Mouse (Mus musculus) right cerebral cortex, postnatal 36 days (tissue): ENCODE results near the gene Smpd3.
A peak's percentile ranks its signal among the peaks of the same experiment; 100 is the strongest.

Experiments
- DNase-seq, 2 experiments: peaks; one replicate each; pipeline ENCODE4 v3.0.0; 2022; ENCODE audit warnings: low spot score in 2 of 2, mixed read lengths in 1 of 2

Gene Smpd3

DNA sequence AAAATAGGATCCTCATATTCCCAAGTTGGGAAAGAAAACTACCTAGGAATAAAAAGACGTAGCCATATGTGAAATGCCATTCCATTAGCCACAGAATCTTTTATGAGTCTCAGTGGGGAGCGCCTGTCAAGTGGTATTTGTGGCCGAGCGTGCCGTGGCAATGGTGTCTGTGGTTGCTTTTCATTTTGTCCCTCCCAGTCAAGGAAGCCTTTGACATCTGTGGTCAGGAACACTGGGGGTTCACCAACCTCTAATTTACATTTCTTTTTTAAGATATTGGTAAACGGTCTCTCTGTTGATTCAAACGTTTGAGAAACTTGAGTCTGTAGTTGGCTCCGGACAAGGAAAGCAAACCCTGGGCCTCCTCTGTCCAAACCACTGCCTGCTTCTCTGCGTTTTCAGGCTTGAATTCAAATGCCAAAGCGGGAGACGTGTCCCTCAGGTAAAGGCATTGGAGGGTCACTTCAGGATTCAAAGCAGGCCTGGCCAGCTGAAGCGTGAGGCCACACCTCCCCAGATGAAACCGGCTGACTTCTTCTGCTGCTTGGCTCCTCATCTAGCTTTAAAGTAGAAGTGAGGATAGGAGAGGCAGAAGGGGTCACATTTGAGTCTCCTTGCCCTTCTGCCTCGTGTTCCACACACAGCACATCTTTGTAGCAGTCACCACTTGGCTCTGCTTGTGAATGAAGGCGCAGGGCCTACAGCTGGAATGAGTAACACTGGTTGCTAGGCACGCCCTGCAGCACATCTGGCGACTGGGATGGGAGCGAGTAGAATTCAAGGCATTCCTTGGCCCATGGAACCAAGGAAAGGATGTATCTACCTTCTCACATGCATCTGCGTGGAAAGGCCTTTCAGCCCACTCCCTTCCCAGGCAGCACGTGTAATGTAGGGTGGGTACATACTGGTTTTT is 45.0 kb downstream of the Smpd3 start:
- DNase-seq, result no peak

DNA sequence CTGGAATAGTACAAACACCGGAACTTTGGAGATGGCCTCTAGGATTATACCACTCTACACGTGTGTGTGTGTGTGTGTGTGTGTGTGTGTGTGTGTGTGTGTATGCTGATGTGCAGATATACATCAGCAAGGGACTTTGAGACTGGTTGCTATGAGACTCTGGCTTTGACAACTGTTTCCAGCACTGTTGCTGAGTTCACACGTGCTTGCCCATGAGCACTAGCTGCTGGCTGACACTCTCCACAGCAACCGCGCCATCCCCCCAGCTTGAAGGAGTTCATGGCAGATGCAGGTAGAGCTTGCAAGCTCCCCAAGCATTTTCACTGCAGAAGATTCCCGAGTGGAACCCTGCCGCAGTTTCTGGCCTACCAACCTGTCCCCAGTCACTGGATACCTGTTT is 48.3 kb downstream of the Smpd3 start:
- DNase-seq, result no peak

DNA sequence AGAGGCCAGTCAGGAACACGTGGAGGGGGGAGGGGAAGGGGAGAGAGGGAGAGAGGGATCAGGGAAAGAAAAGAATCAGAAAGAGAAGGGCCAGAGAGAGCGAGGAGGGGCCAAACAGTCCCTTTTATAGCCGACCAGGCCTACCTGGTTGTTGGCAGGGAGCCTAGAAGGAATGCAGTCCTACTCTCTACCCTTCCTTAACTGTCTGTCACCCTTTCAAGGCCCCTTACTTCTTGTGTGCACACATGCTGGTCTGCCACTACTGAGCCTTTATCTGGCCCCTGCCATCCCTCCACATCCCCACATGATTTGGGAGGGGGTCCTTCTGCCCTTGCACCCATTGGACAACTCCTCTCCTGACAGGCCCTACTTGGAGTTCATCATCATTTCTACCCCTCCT is 49.1 kb downstream of the Smpd3 start:
- no peak for DNase-seq

DNA sequence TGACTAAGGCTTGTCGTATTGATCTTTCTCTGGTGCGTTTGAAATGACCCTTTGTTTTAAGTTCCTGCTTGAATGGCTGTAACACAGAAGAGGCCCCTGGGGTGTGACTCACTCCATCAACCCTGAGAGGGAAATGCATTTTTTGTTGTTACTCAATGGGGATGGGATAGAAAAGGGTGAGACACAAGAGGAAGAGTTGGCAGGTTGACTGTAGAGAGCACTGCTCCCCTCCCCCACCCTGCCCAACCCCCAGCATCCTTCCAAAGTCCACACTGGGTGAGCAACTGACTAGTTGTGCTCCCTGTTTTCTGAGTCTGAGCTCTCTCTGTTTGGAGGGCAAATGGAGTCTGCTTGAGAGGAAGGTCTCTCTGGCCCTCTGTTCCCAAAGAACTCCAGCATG is 50.3 kb downstream of the Smpd3 start:
- no peak for DNase-seq

DNA sequence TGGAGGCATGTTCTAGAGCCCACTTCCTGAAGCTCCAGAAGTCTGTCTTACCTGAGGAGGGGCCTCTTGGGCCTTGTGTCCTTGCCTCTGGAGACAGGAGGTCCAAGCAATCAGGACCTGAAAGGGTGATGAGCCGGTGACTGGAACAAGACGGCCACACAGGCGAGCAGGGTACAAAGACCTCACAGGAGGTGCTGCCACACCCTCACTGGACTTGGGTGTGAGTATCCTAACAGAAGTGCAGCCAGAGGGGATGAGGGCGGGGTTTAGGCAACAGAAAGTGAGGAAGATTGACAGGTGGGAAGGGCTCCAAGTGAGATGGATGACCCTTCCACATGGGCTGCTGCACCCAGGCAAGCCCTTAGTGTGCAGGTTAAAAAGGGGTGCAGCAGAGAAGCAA is 56.9 kb downstream of the Smpd3 start:
- no peak for DNase-seq

DNA sequence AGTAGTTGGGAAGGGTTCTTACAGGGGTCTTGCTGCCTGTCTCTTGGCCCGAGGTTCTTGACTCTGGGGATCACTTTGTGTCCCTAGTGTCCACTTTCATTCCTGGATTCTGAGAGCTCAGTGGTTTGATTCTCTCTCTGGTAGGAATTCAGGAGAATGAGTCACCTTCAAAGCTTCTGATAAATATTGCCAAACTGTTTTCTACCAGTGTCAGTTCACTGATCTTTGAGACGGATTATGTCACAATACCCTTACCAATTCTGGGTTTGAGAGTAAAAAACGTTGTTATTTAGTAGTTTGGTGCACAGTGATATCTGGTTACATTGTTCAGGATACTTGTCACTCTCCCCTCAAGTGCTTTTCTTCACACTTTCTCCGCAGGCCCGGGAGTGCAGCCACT is 57.6 kb downstream of the Smpd3 start:
- no peak for DNase-seq

DNA sequence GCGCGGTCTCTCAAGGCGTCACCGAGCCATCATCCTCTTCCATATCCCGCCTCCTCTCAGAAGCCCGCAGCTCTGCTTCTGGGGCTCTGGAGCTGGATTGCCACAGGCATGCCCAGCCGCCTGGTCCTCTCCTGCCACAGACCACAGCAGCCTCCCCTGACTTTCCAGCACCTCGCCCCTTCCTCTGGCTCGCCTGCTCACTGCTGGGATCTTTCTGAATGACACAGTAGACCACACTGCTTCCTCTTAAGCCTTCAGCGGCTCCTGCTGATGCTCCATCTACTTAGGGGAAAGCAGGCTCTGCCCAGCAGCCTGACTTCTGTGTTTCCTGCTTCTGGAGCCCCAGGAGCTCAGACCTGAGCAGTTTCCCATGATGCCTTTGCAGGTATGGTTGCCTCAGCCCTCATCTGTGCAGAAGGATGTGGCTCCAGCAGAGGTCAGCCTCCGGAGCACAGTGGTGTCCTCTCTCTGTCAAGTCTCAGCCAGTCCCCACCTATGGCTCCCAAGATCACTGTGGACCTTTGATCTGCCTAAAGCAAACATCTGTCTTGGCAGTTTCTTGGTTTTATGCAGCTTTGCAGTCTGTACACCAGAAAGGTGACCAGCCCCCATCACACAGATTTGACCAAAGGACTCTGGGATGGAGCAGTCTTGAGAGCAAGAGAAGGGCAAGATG is 59.3 kb downstream of the Smpd3 start:
- no peak for DNase-seq

DNA sequence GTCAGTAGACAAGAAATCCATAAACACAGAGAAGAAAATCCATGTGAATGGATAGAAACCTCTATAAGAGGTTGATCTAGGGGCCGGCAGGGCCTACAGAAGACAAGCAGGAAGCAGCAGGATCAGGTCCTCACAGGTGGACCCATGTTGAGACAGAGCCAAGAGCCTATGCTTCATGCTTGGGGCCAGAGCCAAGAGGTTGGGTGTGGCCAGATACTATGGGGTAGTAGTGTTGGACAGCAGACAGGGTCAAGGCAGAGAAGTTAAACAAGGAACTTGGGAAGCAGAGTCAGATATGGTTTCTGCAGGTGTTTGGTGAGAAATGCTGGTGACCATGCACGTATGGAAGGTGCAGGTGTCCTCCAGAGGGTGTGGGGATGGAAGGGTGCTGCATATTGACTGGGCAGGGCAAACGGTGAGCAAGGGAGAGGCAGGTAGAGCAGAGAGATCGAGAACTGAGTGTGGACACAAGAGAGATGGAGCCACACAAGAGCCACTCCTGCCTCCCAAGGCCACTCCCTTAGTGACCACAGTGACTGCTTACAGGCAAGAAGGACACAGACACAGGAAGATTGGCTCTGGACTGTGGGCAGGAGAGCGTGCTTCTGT is 61.0 kb downstream of the Smpd3 start:
- no peak for DNase-seq

DNA sequence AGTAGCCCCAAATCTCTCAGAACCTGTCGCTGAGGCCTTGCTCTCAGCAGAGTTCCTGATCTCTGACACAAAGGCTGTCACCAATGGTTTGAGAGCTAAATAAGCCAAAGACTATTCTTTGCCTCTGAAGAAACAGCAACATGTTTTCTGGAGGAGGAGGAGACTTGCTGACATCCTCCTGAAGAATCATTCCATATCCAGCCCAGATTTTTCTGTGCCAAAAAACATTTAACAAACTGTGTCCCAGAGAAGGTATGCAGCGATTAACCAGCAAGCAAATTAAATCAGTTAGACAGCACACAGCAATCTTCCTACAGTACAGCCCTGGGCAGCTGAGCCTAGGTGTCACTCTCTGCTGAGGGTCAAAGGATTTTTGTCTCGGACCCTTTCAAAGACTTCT is 64.3 kb downstream of the Smpd3 start:
- no peak for DNase-seq

DNA sequence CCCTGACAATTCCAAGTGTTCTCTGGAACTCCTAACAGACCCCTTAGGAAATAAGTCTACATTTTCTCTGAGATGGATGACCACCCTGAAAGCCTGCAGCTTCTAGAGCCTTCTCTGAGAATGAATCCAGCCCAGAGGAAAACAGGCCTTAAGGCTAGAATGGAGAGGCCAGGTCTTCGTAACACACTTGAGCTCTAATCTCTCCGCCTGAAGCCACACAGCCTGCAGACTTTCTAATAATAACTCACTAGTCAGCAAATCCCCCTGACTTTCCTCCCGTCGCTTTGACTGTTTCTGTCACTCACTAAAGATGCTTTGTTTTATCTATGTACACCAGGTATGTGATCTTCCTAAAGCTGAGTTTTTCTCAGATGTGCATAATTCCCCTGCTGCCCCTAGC is 66.4 kb downstream of the Smpd3 start:
- DNase-seq, result no peak

DNA sequence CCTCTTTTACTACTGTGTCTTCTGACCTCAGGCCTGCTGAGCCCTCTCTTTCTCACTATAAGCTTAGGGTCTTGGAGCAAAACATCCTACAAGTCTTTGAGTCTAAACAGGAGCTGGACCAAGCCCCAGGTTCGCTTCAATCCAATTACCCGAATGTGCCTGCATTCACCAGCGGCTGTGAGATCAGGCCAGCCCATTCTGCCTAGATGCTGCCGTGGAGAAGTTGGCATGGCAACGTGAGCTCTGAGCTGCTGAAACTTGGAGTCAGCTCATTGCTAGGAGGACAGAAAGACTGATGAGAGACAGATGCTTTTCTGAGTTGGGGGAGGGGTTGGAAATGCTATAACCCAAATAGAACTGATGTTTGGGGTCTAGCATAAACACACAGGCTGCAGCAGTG is 67.0 kb downstream of the Smpd3 start:
- DNase-seq, result peak; percentile 61 to 77

DNA sequence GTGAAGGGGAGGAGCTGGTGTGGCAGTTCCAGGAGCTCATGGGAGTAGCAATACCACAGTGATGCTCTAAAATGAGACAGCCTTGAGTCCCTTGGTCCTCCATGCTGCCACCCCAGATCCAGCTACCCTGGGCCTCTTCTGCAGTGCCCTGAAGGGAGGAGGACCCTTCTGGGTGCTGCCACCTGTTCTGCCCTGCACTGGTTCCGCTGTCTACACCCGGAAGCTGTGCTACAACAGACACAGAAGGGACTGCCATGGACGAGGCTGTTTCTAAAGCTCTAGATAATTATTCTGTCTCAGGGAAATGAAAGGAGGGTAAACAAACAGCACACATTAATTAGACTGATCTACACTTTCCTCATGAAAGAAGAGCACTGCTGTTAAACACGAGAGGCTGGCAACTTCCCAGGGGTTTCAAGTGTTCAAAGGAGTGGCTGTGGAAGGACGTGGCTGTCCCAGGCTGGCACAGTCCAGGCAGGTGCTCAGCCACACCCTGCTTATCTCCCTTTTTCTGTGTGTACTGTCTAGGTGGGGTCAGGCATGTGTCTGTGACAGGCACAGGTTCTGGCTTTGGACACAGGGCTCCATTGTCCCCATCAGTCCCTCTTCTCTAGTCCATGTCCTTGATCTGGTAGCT is 69.0 kb downstream of the Smpd3 start:
- no peak for DNase-seq

DNA sequence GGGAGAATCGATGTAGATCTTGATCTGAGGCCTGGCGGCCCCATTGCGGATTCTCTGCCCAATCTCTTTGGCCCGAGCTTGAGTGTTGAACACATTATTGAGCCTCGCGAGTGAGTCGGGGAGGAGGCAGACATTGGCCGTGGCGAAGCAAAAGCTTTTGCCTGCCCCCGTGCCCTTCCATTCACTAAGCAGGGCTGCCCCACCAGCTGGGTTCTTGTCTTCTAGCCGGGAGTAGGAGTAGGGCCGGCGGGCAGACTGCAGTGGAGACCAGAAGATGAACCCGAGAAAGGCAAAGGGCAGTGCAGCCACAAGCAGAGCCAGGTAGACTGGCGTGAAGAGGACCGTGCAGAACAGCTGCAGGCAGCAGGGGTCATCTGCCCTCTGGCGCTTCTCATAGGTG is 72.4 kb downstream of the Smpd3 start:
- no peak for DNase-seq

DNA sequence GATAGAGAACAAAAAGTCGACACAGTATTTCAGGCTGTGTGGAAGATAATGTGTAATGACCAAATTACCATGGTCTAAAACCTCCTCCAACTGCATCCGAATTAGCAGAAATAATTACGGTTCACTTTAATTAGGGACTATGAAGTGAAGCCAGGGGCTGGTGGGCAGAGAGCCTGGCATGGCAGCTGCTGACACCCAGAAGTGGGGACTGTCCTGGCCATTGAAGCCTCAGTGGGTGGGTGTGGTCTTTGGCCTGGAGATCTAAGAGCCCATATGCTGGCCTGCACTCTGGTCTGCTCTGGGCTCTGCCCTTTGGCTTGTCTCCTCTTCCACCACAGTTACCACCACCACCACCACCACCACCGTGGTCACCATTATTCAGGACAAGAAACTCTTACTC is 73.9 kb downstream of the Smpd3 start:
- no peak for DNase-seq

DNA sequence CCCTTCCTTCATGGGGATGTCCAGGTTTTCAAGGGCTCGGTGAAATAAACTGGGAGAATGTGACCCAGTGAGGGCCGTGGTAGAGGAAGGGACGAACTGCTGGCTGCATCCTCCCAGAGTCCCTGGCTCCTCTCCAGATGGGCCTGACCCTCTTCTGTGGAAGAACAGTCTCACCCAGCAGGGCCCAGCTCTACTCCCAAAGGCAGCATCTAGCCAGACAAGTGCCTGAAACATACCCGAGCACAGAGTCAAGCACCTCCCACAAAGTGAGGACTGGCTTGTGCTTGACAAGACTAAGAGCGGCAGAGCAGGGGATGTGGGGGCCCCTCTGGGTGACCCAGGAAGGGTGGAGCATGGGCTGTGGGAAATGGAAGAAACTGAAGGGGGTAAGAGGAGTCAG is 75.4 kb downstream of the Smpd3 start:
- no peak for DNase-seq

DNA sequence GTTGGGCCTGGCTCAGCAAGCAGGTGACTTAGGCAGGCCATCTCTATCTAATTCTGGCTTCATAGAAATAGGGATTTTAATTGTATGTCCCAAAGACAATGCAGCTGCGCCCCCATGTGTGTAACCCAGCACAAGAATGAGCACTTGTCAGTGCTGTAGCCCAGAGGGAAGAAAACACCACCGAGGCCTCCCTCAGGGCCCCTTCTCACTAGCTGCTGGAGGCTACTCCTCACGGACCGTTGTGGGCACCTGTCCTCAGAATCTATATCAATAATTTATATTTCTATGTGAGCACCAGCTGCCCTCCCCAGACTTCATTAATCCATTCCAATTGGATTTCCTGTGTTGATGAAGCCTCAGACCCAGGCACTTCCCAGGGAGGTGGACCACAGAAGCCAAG is 76.9 kb downstream of the Smpd3 start:
- DNase-seq, result no peak

DNA sequence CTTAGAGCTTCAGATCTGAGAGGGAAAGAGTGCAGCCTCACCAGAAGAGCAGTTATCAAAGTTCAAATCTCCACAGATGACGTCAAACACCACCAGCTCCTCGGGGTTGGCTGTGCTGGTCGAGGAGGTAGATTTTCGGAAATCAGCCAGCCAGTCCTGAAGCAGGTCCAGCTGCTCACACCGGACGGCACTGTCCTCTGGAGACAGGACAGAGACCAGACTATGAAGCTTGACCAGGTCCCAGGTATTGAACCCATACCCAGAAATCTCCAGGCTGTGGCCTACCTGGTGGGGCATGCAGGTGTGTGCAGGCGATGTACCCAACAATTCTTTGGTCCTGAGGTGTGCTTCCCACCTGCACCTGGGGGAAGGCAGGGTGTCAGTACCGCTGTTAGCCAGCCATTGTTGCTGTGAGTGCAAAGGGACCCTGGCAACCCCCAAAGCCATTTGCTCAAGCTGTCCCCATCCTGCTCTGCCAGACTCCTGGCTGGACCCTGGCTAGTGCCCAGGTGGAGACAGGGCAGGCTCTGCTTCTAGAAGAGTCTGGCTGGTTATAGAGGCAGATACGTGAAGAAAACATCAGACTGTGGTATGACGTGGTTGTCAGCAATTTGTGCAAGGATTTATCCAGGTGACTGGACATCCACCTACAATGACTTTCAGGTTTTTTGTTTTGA is 78.1 kb downstream of the Smpd3 start:
- no peak for DNase-seq

DNA sequence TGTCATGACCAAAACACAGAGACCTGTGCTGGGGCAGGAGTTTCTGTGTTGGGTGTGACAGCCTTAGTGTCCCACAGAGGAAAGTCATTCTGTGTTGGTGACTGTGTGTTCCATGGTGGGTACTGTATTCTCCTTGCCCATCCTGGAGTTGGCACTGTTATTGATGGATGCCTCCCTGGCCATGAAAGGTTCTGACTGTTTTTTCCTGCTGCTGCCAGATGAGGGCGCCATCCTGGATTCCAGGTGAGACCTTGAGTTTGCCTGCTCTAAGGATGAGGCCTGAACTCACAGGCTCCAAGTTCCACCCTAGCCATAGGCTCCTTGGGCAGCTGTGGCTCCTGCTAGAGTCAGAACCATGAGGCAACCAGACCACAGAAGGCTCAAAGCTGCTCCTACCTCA is 79.6 kb downstream of the Smpd3 start:
- no peak for DNase-seq

DNA sequence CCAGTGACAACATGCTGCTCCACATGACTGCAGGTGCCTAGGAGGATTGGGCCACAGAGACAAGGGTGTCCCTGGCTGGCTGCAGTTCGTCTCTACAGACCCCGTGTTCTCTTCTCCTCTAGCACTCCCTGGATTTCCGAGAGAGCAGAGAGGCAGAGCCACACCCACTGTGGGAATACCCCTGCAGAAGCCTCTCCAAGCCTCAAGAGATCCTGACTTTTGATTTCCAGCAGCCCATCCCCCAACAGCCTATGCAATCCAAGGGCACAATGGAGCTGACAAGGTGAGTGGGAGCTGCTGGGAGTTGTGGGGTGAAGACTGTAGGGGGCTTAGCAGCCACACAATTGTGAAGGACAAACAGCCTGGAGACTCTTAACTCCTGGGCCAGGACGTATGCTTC is 87.6 kb downstream of the Smpd3 start:
- no peak for DNase-seq

DNA sequence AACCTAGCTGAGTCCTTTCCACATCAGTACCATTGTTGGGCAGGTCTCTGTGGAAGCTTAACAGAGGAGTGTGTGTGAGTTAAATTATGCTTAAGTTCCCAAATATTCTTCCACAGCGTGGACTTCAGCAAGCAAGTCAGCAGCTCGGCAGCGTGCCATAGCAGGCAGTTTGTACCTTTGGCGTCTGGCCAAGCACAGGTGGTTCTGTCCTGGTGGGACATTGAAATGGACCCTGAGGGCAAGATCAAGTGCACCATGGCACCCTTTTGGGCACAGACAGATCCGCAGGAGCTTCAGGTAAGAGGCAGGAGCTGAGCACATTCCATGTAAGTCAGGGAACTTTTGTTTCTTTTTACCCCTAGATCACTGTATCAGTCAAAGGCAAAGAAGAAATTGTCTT is 100.7 kb downstream of the Smpd3 start:
- DNase-seq, result no peak

DNA sequence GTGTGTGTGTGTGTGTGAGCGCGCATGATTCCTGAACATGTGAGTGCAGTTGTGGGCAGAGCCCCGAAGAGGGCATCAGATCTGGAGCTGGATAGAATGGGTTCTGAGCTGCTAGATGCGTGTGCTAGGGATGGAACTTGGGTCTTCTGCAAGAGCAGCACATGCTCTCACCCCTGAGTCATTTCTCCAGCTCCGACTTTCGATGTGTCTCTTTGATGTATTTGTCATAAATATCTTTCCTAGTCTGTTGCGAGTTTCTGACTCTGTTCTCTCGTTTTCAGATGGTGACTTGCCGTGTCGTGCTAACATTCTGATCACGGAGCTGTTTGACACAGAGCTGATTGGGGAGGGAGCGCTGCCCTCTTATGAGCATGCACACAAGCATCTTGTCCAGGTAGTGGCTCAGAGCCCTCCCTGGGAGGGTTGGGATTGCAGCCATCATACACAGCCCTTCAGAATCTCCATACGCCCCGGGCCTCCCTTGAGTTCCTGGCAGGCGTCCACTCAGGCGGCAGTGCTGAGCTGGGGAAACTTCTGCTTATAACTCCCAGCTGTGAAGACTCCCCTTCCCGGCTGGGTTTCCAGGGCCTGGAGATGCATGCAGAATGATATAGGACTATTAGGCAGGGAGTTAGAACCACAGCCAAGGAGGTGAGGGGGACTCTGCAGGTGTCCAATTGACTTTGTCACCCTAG is 103.1 kb downstream of the Smpd3 start:
- DNase-seq, result no peak
